ENCODE assay signal across 22 mouse cellular contexts in genomic region chr4:76190788-76191187, GRCm38 (mm10).
"Had no signal": no experiment of that assay in that cellular context is flagged by ENCODE, and none has a peak within 500 bp of the region (broad histone marks: within the 10 kb centered on the region; RNA-seq: fewer than 3 reads in every experiment).

No protein-coding gene starts in this region.

- H3K4me3 ChIP-seq: intestine, embryonic 15.5 days; kidney, embryonic 15.5 days; limb, embryonic 10.5 days; limb, embryonic 13.5 days; midbrain, embryonic 12.5 days; neural tube, embryonic 12.5 days had no signal

- H3K4me1 ChIP-seq: intestine, embryonic 15.5 days; kidney, embryonic 15.5 days; limb, embryonic 10.5 days; limb, embryonic 13.5 days; neural tube, embryonic 12.5 days had no signal

- H3K27me3 ChIP-seq: intestine, embryonic 15.5 days; kidney, embryonic 15.5 days; limb, embryonic 13.5 days; midbrain, embryonic 12.5 days; neural tube, embryonic 12.5 days had no signal

- H3K4me2 ChIP-seq: intestine, embryonic 15.5 days; kidney, embryonic 15.5 days; limb, embryonic 13.5 days; lung, embryonic 14.5 days; midbrain, embryonic 12.5 days; neural tube, embryonic 12.5 days had no signal

- ATAC-seq: intestine, embryonic 15.5 days; liver, postnatal 0 days; lung, postnatal 0 days; midbrain, embryonic 16.5 days had no signal

- H3K36me3 ChIP-seq: intestine, embryonic 15.5 days; kidney, embryonic 15.5 days; limb, embryonic 10.5 days; limb, embryonic 13.5 days; midbrain, embryonic 12.5 days; neural tube, embryonic 12.5 days had no signal

- H3K9ac ChIP-seq: intestine, embryonic 15.5 days; kidney, embryonic 15.5 days; limb, embryonic 13.5 days; liver, embryonic 14.5 days; liver, postnatal 0 days; lung, embryonic 14.5 days; midbrain, embryonic 12.5 days; neural tube, embryonic 12.5 days had no signal

- H3K27ac ChIP-seq: intestine, embryonic 15.5 days; kidney, embryonic 15.5 days; limb, embryonic 10.5 days; limb, embryonic 13.5 days; liver, embryonic 14.5 days; macrophage; midbrain, embryonic 12.5 days; neural tube, embryonic 12.5 days; stomach, postnatal 0 days had no signal

- DNase-seq: kidney, adult 11 months; kidney, adult 8-10 months; kidney, postnatal 10 days; kidney, postnatal 36 days; liver; liver, postnatal 0 days; lung, embryonic 14.5 days; right cerebral cortex, postnatal 14 days; right cerebral cortex, postnatal 4 days; thymus, adult 2 months; thymus, postnatal 14 days had no signal

- H3K9me3 ChIP-seq: intestine, embryonic 15.5 days; kidney, embryonic 15.5 days; limb, embryonic 10.5 days; limb, embryonic 13.5 days; midbrain, embryonic 12.5 days; neural tube, embryonic 12.5 days had no signal
